Mouse (Mus musculus): ENCODE results near the gene Srbd1. TPM values are rescaled to one million over a fixed set of nuclear protein-coding genes. Genes with fewer than 3 reads are reported as not detected.

The Srbd1 gene
- total and polyA plus RNA-seq, 3 experiments = 8.9 to 33.3 (median 26.6) TPM

- no peaks in the 10 kb centered on the region; the same call in 1 of the 2 replicates for H3K4me1 ChIP-seq (ENCODE audit: insufficient read depth, low read depth, low read length)
- TF ChIP-seq CTCF (IDR thresholded peaks at IDR 0.05; ENCODE audit: low read depth, low read length) (no peak), GATA1 (IDR thresholded peaks at IDR 0.05; ENCODE audit: borderline replicate concordance, low read length) (no peak), POLR2AphosphoS5 (IDR thresholded peaks at IDR 0.05; ENCODE audit: insufficient replicate concordance, low read depth, low read length) (no peak), TAL1 (conservative IDR thresholded peaks at IDR 0.05; ENCODE audit: low read depth, low read length) (no peak), GATA2 (IDR thresholded peaks at IDR 0.05; ENCODE audit: borderline replicate concordance, low read depth, low read length) (no peak)
- H3K36me3 ChIP-seq (replicated peaks) = peaks cover 87% of the 10 kb centered on the region
- H3K27me3 ChIP-seq (ENCODE audit: insufficient read depth, low read length) = no peaks in the 10 kb centered on the region
- no peaks in the 10 kb centered on the region for H3K9me3 ChIP-seq (replicated peaks)
- DNase-seq (ENCODE audit: low spot score) (no peak), ATAC-seq (ENCODE audit: extremely low read depth, insufficient number of reproducible peaks, low FRiP score, poor library complexity, severe bottlenecking) (no peak)
- no peak overlapping the region for H3K4me3 ChIP-seq (ENCODE audit: low read depth, low read length)
Measured at GRCm38 (mm10) chr17:86128198-86128597, 16.8 kb downstream of the Srbd1 start.

GRCm38 (mm10) chr17:86125908-86126307, 19.1 kb downstream of the Srbd1 start:
- no peaks in the 10 kb centered on the region for H3K9me3 ChIP-seq (replicated peaks)
- no peak for DNase-seq (ENCODE audit: low spot score)
- ATAC-seq (ENCODE audit: extremely low read depth, insufficient number of reproducible peaks, low FRiP score, poor library complexity, severe bottlenecking) = no peak

GRCm38 (mm10) chr17:86123146-86123545, 21.8 kb downstream of the Srbd1 start:
- DNase-seq (ENCODE audit: low spot score) = no peak
- ATAC-seq (ENCODE audit: extremely low read depth, insufficient number of reproducible peaks, low FRiP score, poor library complexity, severe bottlenecking) = no peak
- H3K4me3 ChIP-seq (ENCODE audit: low read depth, low read length) = no peak overlapping the region
- H3K4me1 ChIP-seq (ENCODE audit: insufficient read depth, low read depth, low read length) = no peaks in the 10 kb centered on the region
- H3K27me3 ChIP-seq (ENCODE audit: insufficient read depth, low read length) = no peaks in the 10 kb centered on the region
- H3K36me3 ChIP-seq (replicated peaks) = peaks cover 77% of the 10 kb centered on the region
- H3K9me3 ChIP-seq (replicated peaks) = no peaks in the 10 kb centered on the region
- TF ChIP-seq GATA1 (IDR thresholded peaks at IDR 0.05; ENCODE audit: borderline replicate concordance, low read length) (no peak), POLR2AphosphoS5 (IDR thresholded peaks at IDR 0.05; ENCODE audit: insufficient replicate concordance, low read depth, low read length) (no peak), CTCF (IDR thresholded peaks at IDR 0.05; ENCODE audit: low read depth, low read length) (no peak), TAL1 (conservative IDR thresholded peaks at IDR 0.05; ENCODE audit: low read depth, low read length) (no peak), GATA2 (IDR thresholded peaks at IDR 0.05; ENCODE audit: borderline replicate concordance, low read depth, low read length) (no peak)

More at GRCm38 (mm10) chr17:86125908-86126307, 19.1 kb downstream of the Srbd1 start:
- H3K4me3 ChIP-seq (ENCODE audit: low read depth, low read length) = no peak overlapping the region
- no peaks in the 10 kb centered on the region for H3K27me3 ChIP-seq (ENCODE audit: insufficient read depth, low read length)
- peaks cover 86% of the 10 kb centered on the region for H3K36me3 ChIP-seq (replicated peaks)
- TF ChIP-seq GATA1 (IDR thresholded peaks at IDR 0.05; ENCODE audit: borderline replicate concordance, low read length) = no peak
- no peaks in the 10 kb centered on the region for H3K4me1 ChIP-seq (ENCODE audit: insufficient read depth, low read depth, low read length)

- ATAC-seq (ENCODE audit: extremely low read depth, insufficient number of reproducible peaks, low FRiP score, poor library complexity, severe bottlenecking) (no peak), DNase-seq (ENCODE audit: low spot score) (no peak)
- Histone ChIP-seq H3K36me3 (replicated peaks) (peaks cover 68% of the 10 kb centered on the region), H3K9me3 (replicated peaks) (no peaks in the 10 kb centered on the region), H3K27me3 (ENCODE audit: insufficient read depth, low read length) (no peaks in the 10 kb centered on the region), H3K4me1 (ENCODE audit: insufficient read depth, low read depth, low read length) (peaks cover 2% of the 10 kb centered on the region; the same call in 1 of the 2 replicates), H3K4me3 (ENCODE audit: low read depth, low read length) (no peak overlapping the region)
- TF ChIP-seq GATA1 (IDR thresholded peaks at IDR 0.05; ENCODE audit: borderline replicate concordance, low read length) (no peak), GATA2 (IDR thresholded peaks at IDR 0.05; ENCODE audit: borderline replicate concordance, low read depth, low read length) (no peak)
Measured at GRCm38 (mm10) chr17:86096875-86097274, 48.1 kb downstream of the Srbd1 start.

DNA sequence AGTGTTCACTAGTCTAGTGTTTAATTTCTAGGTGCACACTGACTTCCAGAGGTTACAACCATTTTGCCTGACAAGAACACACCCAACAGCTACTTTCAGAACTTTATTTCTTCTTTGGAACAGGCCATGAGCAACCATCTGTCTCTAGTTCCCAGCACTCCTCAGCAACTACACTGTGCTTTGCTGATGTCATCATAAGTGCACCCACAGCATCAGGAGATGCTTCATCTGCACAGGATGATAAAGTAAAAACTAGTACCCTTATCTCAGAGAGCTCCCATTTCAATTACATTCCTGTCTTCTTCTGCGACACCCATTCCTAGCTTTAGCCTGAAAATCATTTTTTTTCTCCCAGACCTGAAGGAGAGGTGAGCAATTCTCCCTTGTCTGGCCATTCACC, 51.9 kb downstream of the Srbd1 start:
- peaks cover 2% of the 10 kb centered on the region; the same call in 1 of the 2 replicates for H3K4me1 ChIP-seq (ENCODE audit: insufficient read depth, low read depth, low read length)
- H3K9me3 ChIP-seq (replicated peaks) = no peaks in the 10 kb centered on the region
- TF ChIP-seq POLR2AphosphoS5 (IDR thresholded peaks at IDR 0.05; ENCODE audit: insufficient replicate concordance, low read depth, low read length) (no peak), GATA2 (IDR thresholded peaks at IDR 0.05; ENCODE audit: borderline replicate concordance, low read depth, low read length) (no peak), CTCF (IDR thresholded peaks at IDR 0.05; ENCODE audit: low read depth, low read length) (no peak), TAL1 (conservative IDR thresholded peaks at IDR 0.05; ENCODE audit: low read depth, low read length) (no peak), GATA1 (IDR thresholded peaks at IDR 0.05; ENCODE audit: borderline replicate concordance, low read length) (no peak)
- H3K36me3 ChIP-seq (replicated peaks) = peaks cover 61% of the 10 kb centered on the region
- no peaks in the 10 kb centered on the region for H3K27me3 ChIP-seq (ENCODE audit: insufficient read depth, low read length)
- ATAC-seq (ENCODE audit: extremely low read depth, insufficient number of reproducible peaks, low FRiP score, poor library complexity, severe bottlenecking) (no peak), DNase-seq (ENCODE audit: low spot score) (no peak)
- H3K4me3 ChIP-seq (ENCODE audit: low read depth, low read length) = no peak overlapping the region

DNA sequence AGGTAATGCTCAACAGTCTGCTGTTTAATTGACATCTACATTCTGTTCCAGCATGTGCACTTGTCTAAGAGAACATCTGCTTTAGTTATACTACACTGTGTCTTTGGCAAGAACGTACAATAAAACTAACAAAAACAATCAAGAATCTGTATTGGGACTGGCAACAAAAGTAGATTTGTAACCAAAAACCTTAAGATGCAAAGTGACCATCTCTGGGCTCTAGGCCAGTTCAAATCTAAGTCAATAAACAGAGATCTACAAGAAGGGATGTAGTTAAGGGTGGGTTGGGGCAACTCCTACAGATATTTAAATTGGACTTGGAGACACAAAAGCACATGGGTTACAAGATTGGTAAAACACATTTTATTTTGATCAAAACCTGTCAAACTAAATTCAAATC, 53.3 kb downstream of the Srbd1 start:
- DNase-seq (ENCODE audit: low spot score) = no peak
- no peak overlapping the region for H3K4me3 ChIP-seq (ENCODE audit: low read depth, low read length)
- TF ChIP-seq TAL1 (conservative IDR thresholded peaks at IDR 0.05; ENCODE audit: low read depth, low read length) (no peak), GATA2 (IDR thresholded peaks at IDR 0.05; ENCODE audit: borderline replicate concordance, low read depth, low read length) (no peak), POLR2AphosphoS5 (IDR thresholded peaks at IDR 0.05; ENCODE audit: insufficient replicate concordance, low read depth, low read length) (no peak), GATA1 (IDR thresholded peaks at IDR 0.05; ENCODE audit: borderline replicate concordance, low read length) (no peak), CTCF (IDR thresholded peaks at IDR 0.05; ENCODE audit: low read depth, low read length) (no peak)
- H3K36me3 ChIP-seq (replicated peaks) = peaks cover 56% of the 10 kb centered on the region
- no peak for ATAC-seq (ENCODE audit: extremely low read depth, insufficient number of reproducible peaks, low FRiP score, poor library complexity, severe bottlenecking)
- H3K9me3 ChIP-seq (replicated peaks) = no peaks in the 10 kb centered on the region
- H3K4me1 ChIP-seq (ENCODE audit: insufficient read depth, low read depth, low read length) = peaks cover 2% of the 10 kb centered on the region; the same call in 1 of the 2 replicates
- no peaks in the 10 kb centered on the region for H3K27me3 ChIP-seq (ENCODE audit: insufficient read depth, low read length)
